Mouse (Mus musculus): ENCODE measurements around the gene Iqgap1. TPM values are rescaled to one million over a fixed set of nuclear protein-coding genes. Genes with fewer than 3 reads are reported as not detected.
"Not testable (repeated sequence)": the region's sequence is repeated elsewhere in the genome, so short reads cannot be mapped to it uniquely, and the experiment has no call there.

Iqgap1 gene
- polyA plus RNA-seq, 1 experiment from 2014 or later, result 476 TPM

DNA sequence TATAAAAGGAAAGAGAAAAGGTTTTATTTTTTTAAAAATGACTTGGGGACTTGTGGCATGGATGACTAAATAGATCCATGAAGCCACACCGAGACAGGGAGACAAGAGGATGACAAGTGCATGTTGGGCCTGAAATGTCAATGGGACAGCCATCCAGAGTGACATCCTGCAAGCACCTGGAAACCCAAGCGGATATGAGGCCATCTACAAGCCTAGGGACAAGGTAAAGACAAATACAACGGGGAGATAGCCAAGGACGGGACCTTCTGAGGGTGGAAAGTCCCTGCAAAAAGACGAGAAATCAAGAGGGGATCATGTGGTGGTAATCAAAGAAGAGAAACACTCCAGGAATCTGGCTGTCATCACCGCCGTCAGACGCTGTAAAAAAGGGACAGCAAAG lies 48.6 kb downstream of the Iqgap1 start:
- peak overlapping the region; percentile 97 for H3K27ac ChIP-seq
- WGBS (ENCODE audit: missing documents), result 95% methylated on average over 8 of the region's 8 CpGs
- peaks cover 21% of the 10 kb centered on the region; the same call in 1 of the 2 replicates for H3K36me3 ChIP-seq (ENCODE audit: inconsistent target)
- H3K4me3 ChIP-seq (ENCODE audit: inconsistent target), result no peak overlapping the region
- peaks cover 96% of the 10 kb centered on the region for H3K79me2 ChIP-seq (ENCODE audit: inconsistent target)

DNA sequence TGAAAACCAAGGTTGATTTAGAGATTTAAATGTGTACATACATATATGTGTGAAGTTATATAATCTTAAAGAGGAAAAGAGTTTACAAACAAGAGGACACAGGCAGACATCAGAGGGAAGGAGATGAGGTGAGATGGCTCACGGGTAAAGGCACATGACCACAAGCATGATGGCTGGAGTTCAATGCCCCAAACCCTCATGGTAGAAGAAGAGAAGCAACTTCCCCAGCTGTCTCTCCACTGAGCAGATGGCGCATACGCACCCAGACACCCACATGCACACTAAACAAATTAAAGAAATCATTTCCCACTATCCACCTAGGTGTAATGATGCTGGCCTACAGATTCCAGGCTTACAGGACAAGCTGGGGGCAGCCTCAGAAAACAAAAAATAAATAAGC lies 49.7 kb downstream of the Iqgap1 start:
- peaks cover 96% of the 10 kb centered on the region for H3K79me2 ChIP-seq (ENCODE audit: inconsistent target)
- peak overlapping the region; percentile 97 for H3K27ac ChIP-seq
- no peak overlapping the region for H3K4me3 ChIP-seq (ENCODE audit: inconsistent target)
- peaks cover 31% of the 10 kb centered on the region for H3K36me3 ChIP-seq (ENCODE audit: inconsistent target)
- WGBS (ENCODE audit: missing documents), result 73% methylated on average over 3 of the region's 3 CpGs

DNA sequence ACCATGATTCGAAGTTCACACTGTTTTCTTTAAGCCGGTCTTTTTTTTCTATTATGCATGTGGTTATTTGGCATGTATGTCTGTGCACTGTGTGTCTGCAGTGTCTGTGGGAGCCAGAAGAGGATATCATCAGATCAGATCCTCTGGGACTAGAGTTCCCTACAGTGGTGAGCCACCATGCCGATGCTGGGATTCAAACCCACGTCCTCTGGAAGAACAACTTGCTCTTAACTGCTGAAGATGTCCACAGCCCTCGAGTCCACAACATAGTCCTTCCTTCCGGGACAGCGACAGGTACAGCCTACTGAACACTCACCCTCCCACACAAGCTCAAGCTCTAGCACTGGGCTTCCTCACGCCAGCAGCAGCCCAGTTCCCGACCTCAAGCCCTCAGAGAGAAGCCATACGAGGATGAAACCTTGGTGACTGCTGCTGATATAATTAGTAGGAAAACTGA lies 50.3 kb downstream of the Iqgap1 start:
- H3K36me3 ChIP-seq (ENCODE audit: inconsistent target), result peaks cover 36% of the 10 kb centered on the region
- no peak overlapping the region for H3K4me3 ChIP-seq (ENCODE audit: inconsistent target)
- WGBS (ENCODE audit: missing documents), result 54% methylated on average over 10 of the region's 10 CpGs
- peak overlapping the region; percentile 97 for H3K27ac ChIP-seq
- peaks cover 96% of the 10 kb centered on the region for H3K79me2 ChIP-seq (ENCODE audit: inconsistent target)

DNA sequence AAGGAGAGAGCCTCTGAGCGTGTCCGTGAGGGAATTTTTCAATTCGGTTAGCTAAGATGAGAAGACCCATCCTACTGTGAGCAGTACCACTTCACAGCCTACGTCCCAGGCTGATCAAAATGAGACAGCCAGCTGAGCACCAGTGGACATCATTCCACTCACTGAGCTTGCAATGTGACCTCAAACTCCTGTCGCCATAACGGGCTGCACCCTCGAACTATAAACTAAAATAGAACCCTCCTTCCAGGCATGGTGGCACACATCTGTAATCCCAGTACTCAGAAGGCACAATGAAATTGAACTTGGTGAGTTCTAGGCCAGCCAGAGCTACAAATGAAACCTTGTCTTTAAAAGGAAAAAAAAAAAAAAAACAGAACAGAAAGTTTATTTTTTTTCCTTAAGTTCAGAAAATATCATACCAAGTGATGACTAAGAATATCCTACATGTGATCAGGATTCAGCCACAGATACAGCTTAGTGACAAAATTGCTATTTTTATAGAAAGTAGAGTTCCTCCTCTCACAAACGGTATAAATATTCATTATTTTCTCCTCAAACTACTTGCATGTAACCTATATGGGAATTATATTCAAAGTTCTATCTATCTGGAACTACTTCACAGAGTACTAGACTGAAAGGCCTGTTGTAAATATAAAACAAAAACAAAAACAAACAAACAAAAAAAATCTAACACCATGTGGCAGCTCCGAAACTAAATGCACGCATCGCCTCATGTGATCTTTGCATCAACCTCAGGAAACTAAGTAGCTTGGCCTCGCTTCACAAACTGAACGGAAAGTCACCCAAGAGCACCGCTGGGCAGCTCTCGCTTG lies 50.9 kb downstream of the Iqgap1 start:
- H3K79me2 ChIP-seq (ENCODE audit: inconsistent target), result peaks cover 93% of the 10 kb centered on the region
- peak overlapping the region; percentile 97 for H3K27ac ChIP-seq
- 54% methylated on average over 15 of the region's 15 CpGs for WGBS (ENCODE audit: missing documents)
- H3K4me3 ChIP-seq (ENCODE audit: inconsistent target), result no peak overlapping the region
- H3K36me3 ChIP-seq (ENCODE audit: inconsistent target), result peaks cover 36% of the 10 kb centered on the region

DNA sequence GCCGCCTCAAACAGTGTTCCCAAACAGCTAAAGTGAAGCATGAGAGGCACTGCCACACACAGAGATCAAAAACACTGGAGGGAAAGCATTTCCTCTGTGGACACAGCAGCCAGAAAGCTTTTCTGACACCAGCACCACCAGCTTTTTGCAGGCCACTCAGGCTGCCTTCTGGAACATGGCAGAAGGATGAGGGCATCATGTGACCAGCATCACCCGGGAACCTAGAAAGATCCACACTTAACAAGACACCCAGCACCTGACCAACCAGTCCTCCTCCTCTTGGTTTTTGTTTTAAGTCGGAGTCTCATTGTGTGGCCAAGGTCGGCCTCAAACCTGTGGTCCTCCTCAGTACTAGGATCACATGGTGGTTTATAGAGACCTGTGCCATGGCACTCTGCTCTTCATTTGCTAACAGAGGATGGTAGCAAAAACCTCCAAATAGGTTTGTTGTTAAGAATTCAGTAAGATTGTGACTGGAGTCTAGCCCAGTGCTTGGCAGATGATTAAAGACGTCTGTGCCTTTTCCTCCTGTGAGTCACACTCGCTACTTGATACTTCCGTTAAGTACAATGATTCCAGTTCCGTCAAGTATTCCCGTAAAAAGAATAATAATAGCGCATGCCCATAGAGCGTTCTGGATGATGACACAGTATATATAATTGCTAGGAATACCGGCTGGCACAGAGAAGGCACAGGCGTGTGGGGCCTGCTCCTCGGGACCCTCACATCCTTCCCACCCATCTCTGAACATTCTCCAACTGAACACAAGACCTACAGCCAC lies 51.8 kb downstream of the Iqgap1 start:
- peaks cover 38% of the 10 kb centered on the region for H3K36me3 ChIP-seq (ENCODE audit: inconsistent target)
- peaks cover 89% of the 10 kb centered on the region for H3K79me2 ChIP-seq (ENCODE audit: inconsistent target)
- H3K27ac ChIP-seq, result peak overlapping the region; percentile 97
- WGBS (ENCODE audit: missing documents), result 89% methylated on average over 14 of the region's 14 CpGs
- H3K4me3 ChIP-seq (ENCODE audit: inconsistent target), result no peak overlapping the region

DNA sequence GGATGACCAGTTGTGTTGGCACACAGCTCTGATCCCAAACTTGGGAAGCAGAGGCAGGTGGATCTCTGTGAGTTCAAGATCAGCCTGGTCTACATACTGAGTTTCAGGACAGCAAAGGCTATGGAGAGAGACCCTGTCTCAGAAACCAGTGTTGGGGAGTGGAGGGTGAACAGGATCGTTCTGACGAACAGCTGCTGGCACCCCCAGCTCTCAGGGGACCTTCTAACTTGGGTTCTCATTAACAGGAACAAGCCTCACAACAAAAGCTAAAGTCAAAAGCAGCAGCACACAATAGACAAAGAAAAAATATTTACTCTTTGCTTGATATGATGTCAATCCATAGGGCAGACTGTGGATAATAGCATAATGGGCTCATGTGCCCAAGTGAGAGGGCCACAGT lies 55.3 kb downstream of the Iqgap1 start:
- Histone ChIP-seq H3K4me3 (ENCODE audit: inconsistent target) (no peak overlapping the region), H3K36me3 (ENCODE audit: inconsistent target) (peaks cover 62% of the 10 kb centered on the region), H3K27ac (peak overlapping the region; percentile 45), H3K79me2 (ENCODE audit: inconsistent target) (peaks cover 90% of the 10 kb centered on the region)
- WGBS (ENCODE audit: missing documents), result 95% methylated on average over 2 of the region's 2 CpGs

DNA sequence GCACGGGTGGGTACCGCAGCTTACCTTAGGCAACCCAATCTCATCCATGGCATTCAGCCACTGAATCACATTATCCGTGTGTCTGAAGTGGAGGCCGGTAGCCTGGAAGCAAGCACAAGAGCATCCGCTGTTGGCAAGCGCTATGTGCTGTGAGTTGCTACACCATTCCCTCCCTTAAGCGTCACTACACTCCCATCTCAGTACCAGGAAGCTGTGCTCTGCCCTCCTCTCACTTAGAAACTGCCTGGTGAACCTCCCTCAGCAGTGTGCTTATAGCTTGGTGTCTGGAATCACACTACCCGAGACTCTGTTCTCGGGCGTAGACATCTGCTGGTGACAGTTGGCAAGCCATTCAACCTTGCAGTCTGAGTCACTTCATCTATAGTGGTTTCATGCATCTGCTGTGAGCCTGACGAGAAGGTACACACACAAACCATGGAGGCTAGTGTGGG lies 58.9 kb downstream of the Iqgap1 start:
- H3K79me2 ChIP-seq (ENCODE audit: inconsistent target), result peaks cover 93% of the 10 kb centered on the region
- peaks cover 85% of the 10 kb centered on the region for H3K36me3 ChIP-seq (ENCODE audit: inconsistent target)
- H3K4me3 ChIP-seq (ENCODE audit: inconsistent target), result no peak overlapping the region
- peak overlapping the region; percentile 60 for H3K27ac ChIP-seq
- 98% methylated on average over 10 of the region's 11 CpGs for WGBS (ENCODE audit: missing documents)

DNA sequence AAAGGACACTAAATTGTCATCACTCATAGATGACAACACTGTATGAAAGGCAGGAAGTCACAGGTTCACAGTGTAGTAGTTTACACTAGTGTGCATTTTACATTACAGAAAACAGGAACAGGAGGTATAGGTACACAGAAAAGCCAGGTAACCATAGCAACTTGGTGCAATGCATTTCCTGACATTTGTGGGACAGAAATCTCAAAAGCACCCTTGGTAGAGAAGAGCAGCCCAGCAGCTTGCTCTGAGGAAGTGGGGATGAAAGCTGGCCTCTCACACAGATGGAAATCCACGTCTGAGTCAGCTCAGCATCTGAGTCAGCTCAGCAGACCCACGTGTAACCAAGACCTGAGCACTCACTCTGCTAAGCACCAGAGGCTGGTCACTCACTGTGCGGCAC lies 59.7 kb downstream of the Iqgap1 start:
- Histone ChIP-seq H3K36me3 (ENCODE audit: inconsistent target) (peaks cover 85% of the 10 kb centered on the region), H3K4me3 (ENCODE audit: inconsistent target) (no peak overlapping the region), H3K79me2 (ENCODE audit: inconsistent target) (peaks cover 93% of the 10 kb centered on the region), H3K27ac (peak overlapping the region; percentile 60)
- WGBS (ENCODE audit: missing documents), result 17% methylated on average over 3 of the region's 3 CpGs

DNA sequence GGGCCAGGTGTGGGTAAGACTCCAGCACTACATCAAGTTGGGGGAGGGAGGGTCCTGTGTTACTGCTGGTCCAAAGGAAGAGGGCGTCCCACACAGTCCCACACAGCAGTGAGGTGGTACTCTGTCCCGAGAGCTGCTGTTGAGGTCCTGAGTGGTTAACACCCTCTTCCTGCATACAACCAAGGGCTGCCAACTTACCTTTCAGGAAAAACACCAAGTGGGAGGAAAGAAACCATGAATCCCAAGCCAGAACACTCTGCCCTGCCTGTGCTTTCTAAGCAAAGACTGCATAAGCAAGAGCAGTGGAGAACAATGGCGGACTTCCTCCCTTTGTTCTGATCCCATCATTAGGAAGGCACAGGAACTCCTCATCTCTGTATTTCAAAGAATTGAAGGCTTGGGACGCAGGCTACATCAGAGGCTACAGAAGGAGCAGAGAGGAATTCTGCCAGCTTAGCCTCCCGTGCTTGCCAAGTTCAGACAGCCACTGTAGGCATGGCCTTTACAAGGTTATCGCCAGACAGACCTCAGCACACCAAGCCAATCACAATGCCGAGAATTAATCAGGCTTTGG lies 61.8 kb downstream of the Iqgap1 start:
- H3K4me3 ChIP-seq (ENCODE audit: inconsistent target), result no peak overlapping the region
- 100% methylated on average over 5 of the region's 7 CpGs for WGBS (ENCODE audit: missing documents)
- peaks cover 99% of the 10 kb centered on the region for H3K36me3 ChIP-seq (ENCODE audit: inconsistent target)
- peaks cover 100% of the 10 kb centered on the region for H3K79me2 ChIP-seq (ENCODE audit: inconsistent target)
- no peak overlapping the region for H3K27ac ChIP-seq

DNA sequence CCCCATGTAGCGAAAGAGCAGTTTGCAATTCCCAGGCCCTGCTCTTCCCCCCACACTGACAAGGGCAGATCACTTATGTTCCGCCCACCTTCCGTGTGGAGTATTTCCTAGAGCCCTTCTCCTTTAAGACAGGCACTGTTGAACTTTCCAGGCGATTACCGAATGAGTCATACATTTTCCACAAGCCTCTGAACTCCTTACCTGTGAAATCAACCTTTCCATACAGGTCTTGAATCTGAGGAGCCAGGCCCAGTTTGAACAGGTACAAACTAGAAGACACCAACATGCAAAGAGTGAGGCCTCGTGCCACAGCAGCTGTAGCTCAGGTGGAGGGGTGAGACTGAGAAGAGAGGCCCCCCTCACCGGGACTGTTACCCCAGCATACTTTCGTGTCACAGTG lies 63.5 kb downstream of the Iqgap1 start:
- no peak overlapping the region for H3K27ac ChIP-seq
- no peak overlapping the region for H3K4me3 ChIP-seq (ENCODE audit: inconsistent target)
- 86% methylated on average over 7 of the region's 8 CpGs for whole genome bisulfite sequencing (ENCODE audit: missing documents)
- peaks cover 99% of the 10 kb centered on the region for H3K36me3 ChIP-seq (ENCODE audit: inconsistent target)
- peaks cover 100% of the 10 kb centered on the region for H3K79me2 ChIP-seq (ENCODE audit: inconsistent target)

DNA sequence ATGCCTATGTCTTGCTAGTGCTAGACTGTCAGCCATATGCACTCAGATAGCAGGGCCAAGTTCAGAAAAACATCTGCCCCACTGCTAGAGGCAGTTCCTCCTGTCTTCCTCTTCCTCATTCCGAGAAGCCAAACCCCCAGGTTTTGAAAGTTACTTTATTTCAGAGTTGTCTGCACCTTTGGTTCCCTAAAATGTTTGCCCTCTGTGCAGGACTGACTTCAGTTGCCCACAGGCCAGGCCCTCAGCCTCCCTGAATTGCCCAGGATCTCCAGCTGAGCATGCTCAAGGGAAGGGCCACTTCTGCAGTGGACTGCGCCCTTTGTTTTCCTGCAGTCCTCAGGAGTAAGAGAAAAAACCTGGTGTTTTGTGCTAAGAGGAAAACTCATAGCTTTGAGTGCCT lies 71.7 kb downstream of the Iqgap1 start:
- WGBS (ENCODE audit: missing documents), result 18% methylated on average over 2 of the region's 2 CpGs
- H3K27ac ChIP-seq, result peak overlapping the region; percentile 71
- peaks cover 86% of the 10 kb centered on the region for H3K36me3 ChIP-seq (ENCODE audit: inconsistent target)

DNA sequence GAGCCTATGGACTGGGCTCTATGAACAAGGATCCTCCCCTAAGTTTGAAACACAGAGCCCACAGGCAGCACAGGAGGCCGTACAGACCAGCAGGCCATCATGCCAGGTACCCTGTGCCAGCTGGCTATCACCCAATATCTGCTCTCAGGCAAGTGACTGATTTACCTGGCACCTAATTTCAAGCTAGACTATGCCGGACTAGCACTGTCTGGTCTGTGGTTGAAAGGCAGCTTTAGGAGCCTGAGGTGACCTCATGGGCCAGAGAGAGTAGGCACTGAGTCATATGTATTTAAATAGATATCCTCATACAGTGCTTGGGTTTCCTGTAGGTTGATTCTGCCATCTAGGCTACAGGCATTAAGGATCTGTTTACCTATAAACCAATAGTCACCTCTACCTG lies 72.2 kb downstream of the Iqgap1 start:
- Histone ChIP-seq H3K36me3 (ENCODE audit: inconsistent target) (peaks cover 86% of the 10 kb centered on the region), H3K4me3 (ENCODE audit: inconsistent target) (no peak overlapping the region), H3K79me2 (ENCODE audit: inconsistent target) (peaks cover 71% of the 10 kb centered on the region), H3K27ac (peak overlapping the region; percentile 71)
- 59% methylated on average over 2 of the region's 2 CpGs for WGBS (ENCODE audit: missing documents)

More for the DNA sequence above, 71.7 kb downstream of the Iqgap1 start:
- H3K4me3 ChIP-seq (ENCODE audit: inconsistent target), result no peak overlapping the region
- H3K79me2 ChIP-seq (ENCODE audit: inconsistent target), result peaks cover 71% of the 10 kb centered on the region

DNA sequence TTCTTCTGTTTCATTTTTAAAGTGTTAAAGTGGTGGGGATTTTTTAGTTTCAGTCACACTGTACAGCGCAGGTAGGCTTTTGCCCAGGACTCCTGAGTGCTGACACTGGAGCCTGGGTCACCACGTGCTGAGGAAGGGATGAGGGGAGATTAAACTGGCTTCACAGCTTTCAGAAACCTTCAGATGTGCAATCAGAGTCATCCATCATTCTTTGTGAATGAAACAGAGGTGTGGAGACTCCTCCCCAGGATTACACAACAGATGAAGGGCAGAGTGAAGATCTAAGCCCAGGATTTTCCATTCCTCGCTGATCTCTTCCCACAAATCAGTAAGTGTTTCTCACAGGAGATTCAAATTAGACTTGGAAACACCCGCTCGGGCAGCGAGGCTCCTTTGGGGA lies 76.2 kb downstream of the Iqgap1 start:
- Histone ChIP-seq H3K36me3 (ENCODE audit: inconsistent target) (peaks cover 90% of the 10 kb centered on the region), H3K27ac (no peak overlapping the region), H3K4me3 (ENCODE audit: inconsistent target) (no peak overlapping the region), H3K79me2 (ENCODE audit: inconsistent target) (peaks cover 92% of the 10 kb centered on the region)
- 95% methylated on average over 6 of the region's 6 CpGs for WGBS (ENCODE audit: missing documents)

DNA sequence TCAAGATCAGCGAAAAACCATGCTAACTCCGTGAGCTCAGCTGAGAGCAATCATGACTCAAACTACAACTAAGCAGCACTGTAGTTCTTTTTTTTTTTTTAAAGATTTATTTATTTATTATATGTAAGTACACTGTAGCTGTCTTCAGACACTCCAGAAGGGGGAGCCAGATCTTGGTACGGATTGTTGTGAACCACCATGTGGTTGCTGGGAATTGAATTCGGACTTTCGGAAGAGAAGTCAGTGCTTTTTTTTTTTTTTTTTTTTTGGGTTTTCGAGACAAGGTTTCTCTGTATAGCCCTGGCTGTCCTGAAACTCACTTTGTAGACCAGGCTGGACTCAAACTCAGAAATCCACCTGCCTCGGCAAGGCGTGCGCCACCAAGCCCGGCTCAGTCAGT lies 76.7 kb downstream of the Iqgap1 start:
- peaks cover 98% of the 10 kb centered on the region for H3K79me2 ChIP-seq (ENCODE audit: inconsistent target)
- peaks cover 95% of the 10 kb centered on the region for H3K36me3 ChIP-seq (ENCODE audit: inconsistent target)
- not testable (repeated sequence) for H3K27ac ChIP-seq; H3K4me3 ChIP-seq (ENCODE audit: inconsistent target)
- 87% methylated on average over 7 of the region's 10 CpGs for WGBS (ENCODE audit: missing documents)

Measured in macrophage (primary cell).